Mouse (Mus musculus) intestine, embryonic 14.5 days (tissue): ENCODE data around the gene Yju2. TPM values are rescaled to one million over a fixed set of nuclear protein-coding genes. Genes with fewer than 3 reads are reported as not detected.
A peak's percentile ranks its signal among the peaks of the same experiment; 100 is the strongest.

ENCODE experiments used
- ATAC-seq: fragments of 200-750 bp; cut with Nextera tagmentation; replicated peaks from 2 replicates; pipeline ENCODE4 v1.8.0; 2017; ENCODE audit warnings: low read depth, moderate number of reproducible peaks, moderate TSS enrichment, moderate library complexity; ENCODE audit not compliant: low FRiP score, low TSS enrichment
- DNase-seq: peaks from one replicate; pipeline ENCODE4 v3.0.0-alpha.2; 2018; ENCODE audit warnings: low spot score
- H3K27ac ChIP-seq: fragments of 300-500 bp; sonication (generic); 2 replicates; pipeline ENCODE4 v1.5.1; 2014; ENCODE audit warnings: low read depth, mild to moderate bottlenecking, control low read depth
- H3K27me3 ChIP-seq: fragments of 300-500 bp; sonication (generic); replicated peaks from 2 replicates; pipeline ENCODE4 v1.6.1; 2014; ENCODE audit warnings: low read length, control low read depth; ENCODE audit not compliant: control insufficient read depth, insufficient read depth
- H3K36me3 ChIP-seq: fragments of 300-500 bp; sonication (generic); 2 replicates; pipeline ENCODE4 v1.6.1; 2014; ENCODE audit warnings: low read length, control low read depth; ENCODE audit not compliant: control insufficient read depth, insufficient read depth
- H3K4me1 ChIP-seq: fragments of 300-500 bp; sonication (generic); replicated peaks from 2 replicates; pipeline ENCODE4 v1.6.1; 2014; ENCODE audit warnings: low read length, control low read depth, mixed read lengths; ENCODE audit not compliant: control insufficient read depth, insufficient read depth
- H3K4me2 ChIP-seq: fragments of 300-500 bp; sonication (generic); 2 replicates; pipeline ENCODE4 v1.6.1; 2014; ENCODE audit warnings: low read length
- H3K4me3 ChIP-seq: fragments of 300-500 bp; sonication (generic); 2 replicates; pipeline ENCODE4 v1.5.1; 2014; ENCODE audit warnings: low read depth, low read length, control low read depth, mixed read lengths
- H3K9ac ChIP-seq: fragments of 300-500 bp; sonication (generic); 2 replicates; pipeline ENCODE4 v1.6.1; 2014; ENCODE audit warnings: mild to moderate bottlenecking, low read length
- H3K9me3 ChIP-seq: fragments of 300-500 bp; sonication (generic); 2 replicates; pipeline ENCODE4 v1.6.1; 2016; ENCODE audit warnings: low read length, control low read depth; ENCODE audit not compliant: control insufficient read depth
- WGBS: fragments of 180-500 bp; shearing (Covaris S2); extraction: QIAGEN DNeasy Blood & Tissue Kit; methylation state at CpG from one replicate; pipeline ENCODE4 v1.1.7; 2014; 5-methylcytosine and 5-hydroxymethylcytosine counted together
- polyA plus RNA-seq: library from polyadenylated mRNA; unstranded; fragments of >200 nt; fragmentation: Nextera tagmentation; extraction: Ambion mirVana; gene quantifications from 2 replicates; pipeline ENCODE4 v1.2.1, GENCODE M21; 2014

The Yju2 gene
- polyA plus RNA-seq, 1 experiment from 2014 or later: 18.6 TPM

- Histone ChIP-seq H3K4me1 (peaks cover 8% of the 10 kb centered on the region; the same call in 1 of the 2 replicates), H3K27ac (no peak overlapping the region), H3K36me3 (peaks cover 16% of the 10 kb centered on the region), H3K4me3 (no peak overlapping the region), H3K9ac (no peak overlapping the region), H3K9me3 (no peaks in the 10 kb centered on the region), H3K27me3 (no peaks in the 10 kb centered on the region), H3K4me2 (no peak overlapping the region)
- DNase-seq (peak; percentile 90), ATAC-seq (no peak)
- 16% methylated on average over 9 of the region's 9 CpGs for WGBS
Measured at GRCm38 (mm10) chr17:55957168-55957567, 1.7 kb upstream of the Yju2 start.

GRCm38 (mm10) chr17:55957726-55958583 lies 944 bp upstream of the Yju2 start:
- Histone ChIP-seq H3K27me3 (no peaks in the 10 kb centered on the region), H3K27ac (0 out of 2 replicates have a peak overlapping the region, but pooled peaks have one; percentile 98), H3K9me3 (no peaks in the 10 kb centered on the region), H3K4me1 (peaks cover 8% of the 10 kb centered on the region; the same call in 1 of the 2 replicates), H3K4me2 (peak overlapping the region; percentile 84), H3K9ac (peak overlapping the region; percentile 62), H3K4me3 (peak overlapping the region; percentile 63), H3K36me3 (peaks cover 19% of the 10 kb centered on the region)
- ATAC-seq (no peak), DNase-seq (peak; percentile 10)
- 83% methylated on average over 12 of the region's 13 CpGs for WGBS

DNA sequence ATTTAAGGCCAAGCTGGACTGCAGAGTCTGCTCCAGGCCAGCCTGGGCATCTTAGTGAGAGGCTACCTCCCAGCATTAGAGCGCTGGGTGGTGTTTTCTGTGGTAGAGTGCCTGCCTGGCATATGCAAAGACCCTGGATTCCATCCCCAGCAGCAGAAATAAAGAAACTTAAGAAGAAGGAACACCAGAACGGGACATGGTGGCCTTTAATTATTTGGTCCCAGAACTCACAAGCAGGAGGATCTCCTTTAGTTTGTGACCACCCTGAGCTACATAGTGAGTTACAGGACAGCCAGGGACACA lies 364 bp upstream of the Yju2 start:
- Histone ChIP-seq H3K4me1 (peaks cover 12% of the 10 kb centered on the region; the same call in 1 of the 2 replicates), H3K27me3 (no peaks in the 10 kb centered on the region), H3K36me3 (peaks cover 19% of the 10 kb centered on the region), H3K9ac (peak overlapping the region; percentile 62), H3K27ac (peak overlapping the region; percentile 98), H3K4me3 (peak overlapping the region; percentile 63), H3K4me2 (peak overlapping the region; percentile 84), H3K9me3 (no peaks in the 10 kb centered on the region)
- no peak for DNase-seq
- no peak for ATAC-seq
- WGBS: 20% methylated on average over 2 of the region's 2 CpGs

- peak overlapping the region; percentile 63 for H3K4me3 ChIP-seq
- H3K27me3 ChIP-seq: no peaks in the 10 kb centered on the region
- peaks cover 30% of the 10 kb centered on the region for H3K36me3 ChIP-seq
- DNase-seq: peak; percentile 49
- no peaks in the 10 kb centered on the region for H3K9me3 ChIP-seq
- H3K27ac ChIP-seq: peak overlapping the region; percentile 98; the same call in 1 of the 2 replicates
- H3K4me2 ChIP-seq: peak overlapping the region; percentile 84
- no peak for ATAC-seq
- 74% methylated on average over 10 of the region's 10 CpGs for WGBS
- peaks cover 12% of the 10 kb centered on the region; the same call in 1 of the 2 replicates for H3K4me1 ChIP-seq
- H3K9ac ChIP-seq: peak overlapping the region; percentile 62
Measured at GRCm38 (mm10) chr17:55959946-55960740, 1.2 kb downstream of the Yju2 start.

- H3K4me1 ChIP-seq: peaks cover 12% of the 10 kb centered on the region; the same call in 1 of the 2 replicates
- DNase-seq: peak; percentile 21
- no peak overlapping the region for H3K4me2 ChIP-seq
- H3K9me3 ChIP-seq: no peaks in the 10 kb centered on the region
- no peak overlapping the region for H3K27ac ChIP-seq
- no peak for ATAC-seq
- H3K27me3 ChIP-seq: no peaks in the 10 kb centered on the region
- H3K36me3 ChIP-seq: peaks cover 35% of the 10 kb centered on the region
- no peak overlapping the region for H3K4me3 ChIP-seq
- H3K9ac ChIP-seq: no peak overlapping the region
Measured at GRCm38 (mm10) chr17:55960791-55961190, 1.9 kb downstream of the Yju2 start.

DNA sequence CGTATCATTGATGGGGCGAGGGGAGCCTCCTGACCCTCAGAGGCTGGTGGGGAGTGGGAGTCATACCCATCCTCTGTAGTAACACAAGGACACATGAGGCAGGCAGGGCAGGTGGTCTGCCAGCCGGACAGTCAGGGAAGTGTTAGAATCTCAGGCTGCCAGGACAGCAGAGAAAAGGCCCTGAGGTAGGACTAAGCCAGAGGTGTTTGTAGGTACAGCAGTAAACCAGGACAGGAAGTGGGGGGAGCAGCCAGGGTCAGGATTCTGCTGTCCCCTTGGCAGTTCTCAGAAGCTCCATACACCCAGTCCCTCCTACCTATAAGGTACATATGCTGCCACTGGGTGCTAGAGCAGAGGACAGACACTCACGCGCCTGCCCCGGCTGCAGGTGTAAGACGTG lies 2.7 kb downstream of the Yju2 start:
- ATAC-seq (no peak), DNase-seq (no peak)
- Histone ChIP-seq H3K27ac (no peak overlapping the region), H3K4me2 (no peak overlapping the region), H3K36me3 (peaks cover 43% of the 10 kb centered on the region), H3K27me3 (no peaks in the 10 kb centered on the region), H3K9me3 (no peaks in the 10 kb centered on the region), H3K4me3 (no peak overlapping the region), H3K4me1 (peaks cover 12% of the 10 kb centered on the region; the same call in 1 of the 2 replicates), H3K9ac (no peak overlapping the region)
- 96% methylated on average over 7 of the region's 7 CpGs for WGBS

- Histone ChIP-seq H3K36me3 (peaks cover 57% of the 10 kb centered on the region), H3K4me2 (no peak overlapping the region), H3K9me3 (no peaks in the 10 kb centered on the region), H3K27me3 (no peaks in the 10 kb centered on the region), H3K9ac (no peak overlapping the region), H3K27ac (no peak overlapping the region), H3K4me1 (peaks cover 12% of the 10 kb centered on the region; the same call in 1 of the 2 replicates), H3K4me3 (no peak overlapping the region)
- no peak for ATAC-seq
- DNase-seq: no peak
- 65% methylated on average over 14 of the region's 14 CpGs for WGBS
Measured at GRCm38 (mm10) chr17:55963171-55963570, 4.3 kb downstream of the Yju2 start.

DNA sequence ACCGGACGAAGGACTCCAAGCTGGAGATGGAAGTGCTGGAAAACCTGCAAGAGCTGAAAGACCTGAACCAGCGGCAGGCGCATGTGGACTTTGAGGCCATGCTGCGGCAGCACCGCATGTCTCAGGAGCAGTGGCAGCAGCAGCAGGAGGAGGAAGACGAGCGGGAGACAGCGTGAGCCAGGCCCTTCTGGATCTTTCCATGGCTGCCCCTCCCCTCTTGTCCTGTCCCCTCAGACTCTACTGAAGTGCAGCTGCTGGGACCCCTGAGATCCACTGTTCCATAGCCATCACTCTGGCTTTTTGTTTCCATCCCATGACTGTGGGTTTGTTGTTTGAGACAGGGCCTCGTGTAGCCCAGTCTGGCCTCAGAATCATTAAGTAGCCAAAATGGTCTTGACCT lies 5.6 kb downstream of the Yju2 start:
- ATAC-seq (no peak), DNase-seq (no peak)
- peaks cover 9% of the 10 kb centered on the region; the same call in 1 of the 2 replicates for H3K4me1 ChIP-seq
- H3K27ac ChIP-seq: no peak overlapping the region
- WGBS: 92% methylated on average over 10 of the region's 10 CpGs
- no peak overlapping the region for H3K9ac ChIP-seq
- H3K36me3 ChIP-seq: peaks cover 57% of the 10 kb centered on the region
- no peak overlapping the region for H3K4me2 ChIP-seq
- no peaks in the 10 kb centered on the region for H3K9me3 ChIP-seq
- H3K27me3 ChIP-seq: no peaks in the 10 kb centered on the region
- no peak overlapping the region for H3K4me3 ChIP-seq
